Mouse (Mus musculus): ENCODE results near the gene Psmd1.

- TF ChIP-seq CTCF (IDR thresholded peaks at IDR 0.05; ENCODE audit: low read depth, low read length) (no peak), POLR2A (IDR thresholded peaks at IDR 0.05; ENCODE audit: borderline replicate concordance, low read depth, low read length) (no peak)
These were observed 76.9 kb downstream of the Psmd1 start for GRCm38 (mm10) chr1:86141081-86141480.
